Mouse (Mus musculus) CH12.LX (cell line): ENCODE data around the gene Cnnm3. TPM values are rescaled to one million over a fixed set of nuclear protein-coding genes. Genes with fewer than 3 reads are reported as not detected.

Experiments used
- DNase-seq: peaks from one replicate; pipeline ENCODE4 v3.0.0-alpha.2; 2013; ENCODE audit errors: extremely low read depth
- H3K27ac ChIP-seq: 2 replicates; pipeline ENCODE4 v1.5.1; 2012; ENCODE audit warnings: low read depth, mild to moderate bottlenecking, control low read depth, moderate library complexity; ENCODE audit not compliant: insufficient read depth
- H3K27me3 ChIP-seq: replicated peaks from 2 replicates; pipeline ENCODE3; 2012; ENCODE audit warnings: inconsistent platforms
- H3K36me3 ChIP-seq, 2 experiments: replicated peaks in 1 of 2; 2 replicates each; pipeline versions ENCODE3 to v1.6.1; 2012; ENCODE audit warnings: inconsistent platforms in 1 of 2, low read length in 1 of 2, mild to moderate bottlenecking in 1 of 2, mixed read lengths in 1 of 2, moderate library complexity in 1 of 2; ENCODE audit not compliant: control insufficient read depth in 1 of 2, insufficient read depth in 1 of 2
- H3K4me1 ChIP-seq, 2 experiments: 2 replicates each; pipeline ENCODE4 v1.6.1; 2012; ENCODE audit warnings: inconsistent platforms in 1 of 2, moderate library complexity in 1 of 2; ENCODE audit not compliant: insufficient read depth in 2 of 2, control insufficient read depth in 1 of 2
- H3K4me2 ChIP-seq: 2 replicates; pipeline ENCODE4 v1.6.1; 2012; ENCODE audit warnings: low read depth, mild to moderate bottlenecking, control low read depth; ENCODE audit not compliant: poor library complexity, insufficient read depth, severe bottlenecking
- H3K4me3 ChIP-seq, 3 experiments: fragments of 150-350 bp in 1 of 3; sonication (generic) in 1 of 3; replicated peaks in 1 of 3; 2 replicates each; pipeline versions ENCODE3 to v1.5.1; 2011 to 2012; ENCODE audit warnings: low read depth in 2 of 3, low read length in 2 of 3, mild to moderate bottlenecking in 2 of 3, moderate library complexity in 2 of 3, control low read depth in 1 of 3, improper control_type of control experiment in 1 of 3, inconsistent platforms in 1 of 3, mixed read lengths in 1 of 3; ENCODE audit not compliant: poor library complexity in 1 of 3
- H3K79me2 ChIP-seq: replicated peaks from 2 replicates; pipeline ENCODE4 v1.6.1; 2012; ENCODE audit warnings: mild to moderate bottlenecking, moderate library complexity; ENCODE audit not compliant: control insufficient read depth, poor library complexity, insufficient read depth, severe bottlenecking; ENCODE audit errors: extremely low read depth
- H3K9ac ChIP-seq: 2 replicates; pipeline ENCODE4 v1.6.1; 2012; ENCODE audit warnings: low read depth, mild to moderate bottlenecking, control low read depth, moderate library complexity; ENCODE audit not compliant: insufficient read depth
- H3K9me3 ChIP-seq: replicated peaks from 2 replicates; pipeline ENCODE3; 2012; ENCODE audit warnings: low read length, inconsistent platforms, mixed read lengths
- E2F4 ChIP-seq: IDR thresholded peaks from 2 replicates; pipeline ENCODE4 v1.6.1; 2011; ENCODE audit warnings: low read depth, low read length, improper control_type of control experiment; ENCODE audit not compliant: insufficient replicate concordance
- ELF1 ChIP-seq: IDR thresholded peaks from 2 replicates; pipeline ENCODE4 v1.6.1; 2014; ENCODE audit warnings: low read depth, mild to moderate bottlenecking, inconsistent platforms, low read length, improper control_type of control experiment
- EP300 ChIP-seq: IDR thresholded peaks from 2 replicates; pipeline ENCODE4 v1.6.1; 2011; ENCODE audit warnings: low read length, improper control_type of control experiment
- MAFK ChIP-seq: IDR thresholded peaks from 2 replicates; pipeline ENCODE4 v1.6.1; 2011; ENCODE audit warnings: low read length, improper control_type of control experiment; ENCODE audit not compliant: insufficient replicate concordance
- POLR2AphosphoS2 ChIP-seq: IDR thresholded peaks from 2 replicates; pipeline ENCODE4 v1.6.1; 2011; ENCODE audit warnings: low read depth, low read length, improper control_type of control experiment
- SMC3 ChIP-seq: IDR thresholded peaks from 2 replicates; pipeline ENCODE4 v1.6.1; 2011; ENCODE audit warnings: low read depth, low read length, improper control_type of control experiment
- TBP ChIP-seq: conservative IDR thresholded peaks from 2 replicates; pipeline ENCODE4 v1.6.1; 2011; ENCODE audit warnings: low read depth, low read length, improper control_type of control experiment
- USF1 ChIP-seq: IDR thresholded peaks from 2 replicates; pipeline ENCODE4 v1.6.1; 2014; ENCODE audit warnings: low read depth, mild to moderate bottlenecking, inconsistent platforms, low read length, improper control_type of control experiment
- USF2 ChIP-seq: conservative IDR thresholded peaks from 2 replicates; pipeline ENCODE4 v1.6.1; 2011; ENCODE audit warnings: low read depth, low read length, improper control_type of control experiment
- ZC3H11A ChIP-seq: IDR thresholded peaks from 2 replicates; pipeline ENCODE4 v1.6.1; 2012; ENCODE audit warnings: low read depth, mild to moderate bottlenecking, inconsistent platforms, low read length, improper control_type of control experiment
- ZKSCAN1 ChIP-seq: IDR thresholded peaks from 2 replicates; pipeline ENCODE4 v1.6.1; 2012; ENCODE audit warnings: low read depth, inconsistent platforms, low read length, improper control_type of control experiment, borderline replicate concordance
- dilution Hi-C: fragments of 300-500 bp; cut with MboI; formaldehyde crosslinking; loops from 2 replicates; pipeline ENCODE4 v1.14.3; 2020; ENCODE audit warnings: low sequenced_read_pairs; ENCODE audit not compliant: extremely low pct_unique_long_range_greater_than_20kb, extremely low pct_ligation_motif_present
- in situ Hi-C: fragments of 300-500 bp; cut with MboI; formaldehyde crosslinking; loops from 3 replicates; pipeline ENCODE4 v1.14.3; 2019; ENCODE audit warnings: low sequenced_read_pairs, low pct_ligation_motif_present, low pct_unique_long_range_greater_than_20kb, mixed read lengths
- polyA plus RNA-seq: library from polyadenylated mRNA; unstranded; fragments of >175 nt; gene quantifications from 2 replicates; pipeline ENCODE4 v1.2.1, GENCODE M21; 2012; ENCODE audit warnings: low read depth; ENCODE audit not compliant: insufficient read length
- total RNA-seq, 2 experiments: library from RNA; depleted of rRNA; stranded (reverse); fragments of 300-350 nt in 1 of 2; fragments of >200 nt in 1 of 2; gene quantifications; 2 replicates each; pipeline ENCODE4 v1.2.3; 2012 to 2014

Gene Cnnm3
- total and polyA plus RNA-seq, 3 experiments = 3.0 to 9.2 (median 8.8) TPM

DNA sequence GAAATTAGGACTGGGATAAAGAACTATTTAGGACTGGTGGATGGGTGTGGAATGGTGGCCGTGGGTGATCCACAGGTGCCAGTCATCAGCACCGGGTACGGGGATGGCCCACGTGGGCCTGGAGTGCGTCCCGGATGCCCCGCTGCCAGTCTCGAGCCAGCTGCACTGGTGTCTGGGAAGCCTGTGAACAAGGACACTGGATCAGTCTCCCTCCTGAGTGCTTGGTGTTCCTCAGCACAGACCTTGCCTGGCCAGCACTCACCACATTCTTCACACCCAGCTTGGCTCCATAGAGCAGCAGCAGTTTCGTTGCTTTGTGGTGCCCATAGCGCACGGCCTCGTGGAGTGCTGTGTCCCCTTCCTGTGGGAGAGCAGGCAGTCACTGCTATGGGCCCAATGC, 19.8 kb downstream of the Cnnm3 start:
- dilution Hi-C loops = no loop called here
- no peak for TF ChIP-seq USF2
- no peak for TF ChIP-seq ELF1
- TF ChIP-seq ZC3H11A = no peak
- no peak for TF ChIP-seq USF1
- TF ChIP-seq SMC3 = no peak
- in situ Hi-C loops = no loop called here

GRCm38 (mm10) chr1:36533546-36533945, 21.9 kb downstream of the Cnnm3 start:
- Histone ChIP-seq H3K9ac (no peak overlapping the region), H3K79me2 (no peaks in the 10 kb centered on the region), H3K9me3 (no peaks in the 10 kb centered on the region), H3K4me1 (no peaks in the 10 kb centered on the region), H3K27me3 (no peaks in the 10 kb centered on the region), H3K4me2 (no peak overlapping the region), H3K4me3 (no peak overlapping the region), H3K36me3 (peaks cover 43 to 80% of the 10 kb centered on the region in 2 experiments), H3K27ac (no peak overlapping the region)
- in situ Hi-C loops = no loop called here
- no peak for TF ChIP-seq POLR2AphosphoS2
- no peak for TF ChIP-seq ZKSCAN1
- TF ChIP-seq MAFK = no peak
- DNase-seq = no peak
- dilution Hi-C loops = no loop called here

More for the DNA sequence above, 19.8 kb downstream of the Cnnm3 start:
- Histone ChIP-seq H3K79me2 (no peaks in the 10 kb centered on the region), H3K27me3 (no peaks in the 10 kb centered on the region), H3K27ac (no peak overlapping the region), H3K4me1 (no peaks in the 10 kb centered on the region), H3K4me3 (no peak overlapping the region), H3K4me2 (no peak overlapping the region), H3K9me3 (no peaks in the 10 kb centered on the region), H3K9ac (no peak overlapping the region), H3K36me3 (peaks cover 39 to 75% of the 10 kb centered on the region in 2 experiments)
- no peak for DNase-seq

DNA sequence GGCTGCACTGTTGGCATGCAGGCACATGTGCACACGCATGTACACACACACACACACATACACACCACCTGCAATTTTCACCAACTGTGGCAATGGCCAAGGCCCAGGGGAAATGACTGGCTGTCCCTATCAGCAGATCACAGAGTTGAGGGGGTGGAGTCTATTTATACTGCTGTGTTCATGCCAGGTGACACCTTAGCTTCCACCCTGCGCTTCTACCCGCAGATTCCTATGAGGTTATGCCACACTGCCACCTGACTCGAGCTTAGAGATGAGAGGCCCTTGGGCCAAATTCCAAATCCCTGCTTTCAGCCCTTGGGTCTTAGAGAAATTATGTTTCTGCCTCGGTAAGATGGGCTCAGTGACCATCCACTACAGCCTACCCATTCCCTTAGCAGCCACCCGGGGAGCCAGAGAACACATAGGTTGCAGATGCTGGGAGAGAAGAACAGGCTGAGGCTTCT, 23.0 kb downstream of the Cnnm3 start:
- H3K79me2 ChIP-seq = no peaks in the 10 kb centered on the region
- H3K9me3 ChIP-seq = no peaks in the 10 kb centered on the region
- H3K27ac ChIP-seq = no peak overlapping the region
- no peaks in the 10 kb centered on the region for H3K27me3 ChIP-seq
- dilution Hi-C loops (no loop called here), in situ Hi-C loops (no loop called here)
- no peaks in the 10 kb centered on the region for H3K4me1 ChIP-seq
- no peak overlapping the region for H3K4me3 ChIP-seq
- peaks cover 52 to 89% of the 10 kb centered on the region in 2 experiments for H3K36me3 ChIP-seq
- H3K4me2 ChIP-seq = no peak overlapping the region
- H3K9ac ChIP-seq = no peak overlapping the region
- DNase-seq = no peak
- TF ChIP-seq TBP = no peak
- TF ChIP-seq ZC3H11A = no peak
- TF ChIP-seq E2F4 = no peak
- no peak for TF ChIP-seq EP300
